Mouse (Mus musculus) cortical plate, adult 2 months (tissue): ENCODE measurements around the gene Nmur1. TPM values are rescaled to one million over a fixed set of nuclear protein-coding genes. Genes with fewer than 3 reads are reported as not detected.
A peak's percentile ranks its signal among the peaks of the same experiment; 100 is the strongest.

ENCODE experiments used
- H3K27ac ChIP-seq: fragments of 200-500 bp; 2 replicates; pipeline ENCODE4 v1.5.1; 2012; ENCODE audit warnings: low read length, control low read depth, inconsistent platforms; ENCODE audit not compliant: insufficient read depth
- H3K4me1 ChIP-seq: fragments of 200-500 bp; 2 replicates; pipeline ENCODE4 v1.6.1; 2011; ENCODE audit warnings: low read length; ENCODE audit not compliant: control insufficient read depth, insufficient read depth
- H3K4me3 ChIP-seq: fragments of 200-500 bp; 2 replicates; pipeline ENCODE4 v1.5.1; 2011; ENCODE audit warnings: mild to moderate bottlenecking, low read length, control low read depth; ENCODE audit not compliant: insufficient read depth
- CTCF ChIP-seq: fragments of 200-500 bp; IDR thresholded peaks from 2 replicates; pipeline ENCODE4 v1.5.1; 2011; ENCODE audit warnings: mild to moderate bottlenecking, control low read depth, low read length; ENCODE audit not compliant: insufficient read depth; ENCODE audit errors: extremely low read depth
- POLR2A ChIP-seq: fragments of 200-500 bp; IDR thresholded peaks from 2 replicates; pipeline ENCODE4 v1.6.1; 2011; ENCODE audit warnings: mild to moderate bottlenecking, low read length, control low read depth; ENCODE audit not compliant: insufficient read depth; ENCODE audit errors: extremely low read depth
- polyA plus RNA-seq: library from polyadenylated mRNA; depleted of rRNA; stranded (reverse); fragments of >200 nt; gene quantifications from 2 replicates; pipeline ENCODE4 v1.2.3, GENCODE M21; 2012

Gene Nmur1
- polyA plus RNA-seq, 1 experiment: 0.25 TPM

GRCm38 (mm10) chr1:86415144-86415543 is 10.9 kb downstream of the Nmur1 start:
- Histone ChIP-seq H3K4me3 (no peak overlapping the region), H3K4me1 (no peaks in the 10 kb centered on the region), H3K27ac (no peak overlapping the region)
- TF ChIP-seq CTCF (no peak), POLR2A (no peak)

GRCm38 (mm10) chr1:86414715-86415114 is 11.3 kb downstream of the Nmur1 start:
- TF ChIP-seq POLR2A (no peak), CTCF (no peak)
- Histone ChIP-seq H3K27ac (no peak overlapping the region), H3K4me1 (no peaks in the 10 kb centered on the region), H3K4me3 (no peak overlapping the region)

GRCm38 (mm10) chr1:86409476-86409875 is 16.6 kb downstream of the Nmur1 start:
- TF ChIP-seq POLR2A (no peak), CTCF (no peak)
- H3K4me3 ChIP-seq: no peak overlapping the region
- no peak overlapping the region for H3K27ac ChIP-seq
- H3K4me1 ChIP-seq: peaks cover 2% of the 10 kb centered on the region; the same call in 1 of the 2 replicates

GRCm38 (mm10) chr1:86408515-86408914 is 17.5 kb downstream of the Nmur1 start:
- no peak for TF ChIP-seq POLR2A
- no peak for TF ChIP-seq CTCF
- Histone ChIP-seq H3K27ac (no peak overlapping the region), H3K4me3 (no peak overlapping the region), H3K4me1 (peaks cover 2% of the 10 kb centered on the region; the same call in 1 of the 2 replicates)

GRCm38 (mm10) chr1:86406914-86407313 is 19.1 kb downstream of the Nmur1 start:
- H3K4me1 ChIP-seq: peaks cover 2% of the 10 kb centered on the region; the same call in 1 of the 2 replicates
- TF ChIP-seq CTCF: no peak
- TF ChIP-seq POLR2A: no peak
- H3K4me3 ChIP-seq: no peak overlapping the region
- no peak overlapping the region; the same call in 1 of the 2 replicates for H3K27ac ChIP-seq

GRCm38 (mm10) chr1:86406313-86406712 is 19.7 kb downstream of the Nmur1 start:
- no peak overlapping the region for H3K4me3 ChIP-seq
- peaks cover 2% of the 10 kb centered on the region; the same call in 1 of the 2 replicates for H3K4me1 ChIP-seq
- no peak overlapping the region; the same call in 1 of the 2 replicates for H3K27ac ChIP-seq
- no peak for TF ChIP-seq POLR2A
- no peak for TF ChIP-seq CTCF

GRCm38 (mm10) chr1:86404834-86405233 is 21.2 kb downstream of the Nmur1 start:
- H3K27ac ChIP-seq: no peak overlapping the region
- peaks cover 2% of the 10 kb centered on the region; the same call in 1 of the 2 replicates for H3K4me1 ChIP-seq
- no peak for TF ChIP-seq POLR2A
- peak; percentile 36 for TF ChIP-seq CTCF
- H3K4me3 ChIP-seq: no peak overlapping the region

GRCm38 (mm10) chr1:86400096-86400754 is 25.8 kb downstream of the Nmur1 start:
- no peak overlapping the region for H3K4me3 ChIP-seq
- no peak overlapping the region for H3K27ac ChIP-seq
- no peak for TF ChIP-seq CTCF
- TF ChIP-seq POLR2A: no peak
- H3K4me1 ChIP-seq: no peaks in the 10 kb centered on the region

- no peak overlapping the region for H3K4me3 ChIP-seq
- no peaks in the 10 kb centered on the region for H3K4me1 ChIP-seq
- no peak for TF ChIP-seq POLR2A
- no peak for TF ChIP-seq CTCF
- no peak overlapping the region for H3K27ac ChIP-seq
These were observed 26.7 kb downstream of the Nmur1 start for GRCm38 (mm10) chr1:86399322-86399721.

GRCm38 (mm10) chr1:86398222-86398621 is 27.8 kb downstream of the Nmur1 start:
- Histone ChIP-seq H3K4me3 (no peak overlapping the region), H3K27ac (no peak overlapping the region), H3K4me1 (no peaks in the 10 kb centered on the region)
- no peak for TF ChIP-seq CTCF
- no peak for TF ChIP-seq POLR2A
